Mouse (Mus musculus) hindbrain, postnatal 0 days (tissue): ENCODE results near the gene Zfp280b. TPM values are rescaled to one million over a fixed set of nuclear protein-coding genes. Genes with fewer than 3 reads are reported as not detected.

Experiments used
- ATAC-seq: fragments of 200-750 bp; cut with Nextera tagmentation; 2 replicates; pipeline ENCODE4 v1.8.0; 2017; ENCODE audit warnings: mild to moderate bottlenecking, moderate TSS enrichment, moderate library complexity
- DNase-seq: peaks from one replicate; pipeline ENCODE4 v3.0.0-alpha.2; 2015; ENCODE audit warnings: low spot score
- H3K27ac ChIP-seq: fragments of 300-500 bp; sonication (generic); 2 replicates; pipeline ENCODE4 v1.5.1; 2014; ENCODE audit warnings: mild to moderate bottlenecking
- H3K27me3 ChIP-seq: fragments of 300-500 bp; sonication (generic); 2 replicates; pipeline ENCODE4 v1.6.1; 2014; ENCODE audit warnings: low read length, mixed read lengths; ENCODE audit not compliant: insufficient read depth
- H3K36me3 ChIP-seq: fragments of 300-500 bp; sonication (generic); 2 replicates; pipeline ENCODE4 v1.6.1; 2014; ENCODE audit warnings: low read length, mixed read lengths; ENCODE audit not compliant: insufficient read depth
- H3K4me1 ChIP-seq: fragments of 300-500 bp; sonication (generic); 2 replicates; pipeline ENCODE4 v1.6.1; 2014; ENCODE audit warnings: antibody characterized with exemption, low read length, mixed read lengths; ENCODE audit not compliant: insufficient read depth
- H3K4me2 ChIP-seq: fragments of 300-500 bp; sonication (generic); 2 replicates; pipeline ENCODE4 v1.6.1; 2014; ENCODE audit warnings: low read depth, mild to moderate bottlenecking, low read length, moderate library complexity, mixed read lengths
- H3K4me3 ChIP-seq: fragments of 300-500 bp; sonication (generic); 2 replicates; pipeline ENCODE4 v1.5.1; 2014; ENCODE audit warnings: low read length
- H3K9ac ChIP-seq: fragments of 300-500 bp; sonication (generic); replicated peaks from 2 replicates; pipeline ENCODE4 v1.6.1; 2014; ENCODE audit warnings: mild to moderate bottlenecking, low read length, moderate library complexity, mixed read lengths
- H3K9me3 ChIP-seq: fragments of 300-500 bp; sonication (generic); 2 replicates; pipeline ENCODE4 v1.6.1; 2016; ENCODE audit warnings: low read length, mixed read lengths
- CTCF ChIP-seq: IDR thresholded peaks from 2 replicates; pipeline ENCODE4 v1.5.1; 2016; ENCODE audit warnings: antibody characterized with exemption, control low read depth, low read depth
- WGBS: fragments of 180-500 bp; shearing (Covaris S2); extraction: QIAGEN DNeasy Blood & Tissue Kit; methylation state at CpG from one replicate; pipeline ENCODE4 v1.1.7; 2014; 5-methylcytosine and 5-hydroxymethylcytosine counted together
- polyA plus RNA-seq: library from polyadenylated mRNA; unstranded; fragments of >200 nt; fragmentation: Nextera tagmentation; extraction: Ambion mirVana; gene quantifications from 2 replicates; pipeline ENCODE4 v1.2.1, GENCODE M21; 2015
- total RNA-seq: library from RNA; depleted of rRNA; stranded (reverse); fragments of >200 nt; gene quantifications from 2 replicates; pipeline ENCODE4 v1.2.3, GENCODE M21; 2014

Zfp280b gene
- total and polyA plus RNA-seq, 2 experiments from 2014 or later: 7.9 to 10.5 TPM

DNA sequence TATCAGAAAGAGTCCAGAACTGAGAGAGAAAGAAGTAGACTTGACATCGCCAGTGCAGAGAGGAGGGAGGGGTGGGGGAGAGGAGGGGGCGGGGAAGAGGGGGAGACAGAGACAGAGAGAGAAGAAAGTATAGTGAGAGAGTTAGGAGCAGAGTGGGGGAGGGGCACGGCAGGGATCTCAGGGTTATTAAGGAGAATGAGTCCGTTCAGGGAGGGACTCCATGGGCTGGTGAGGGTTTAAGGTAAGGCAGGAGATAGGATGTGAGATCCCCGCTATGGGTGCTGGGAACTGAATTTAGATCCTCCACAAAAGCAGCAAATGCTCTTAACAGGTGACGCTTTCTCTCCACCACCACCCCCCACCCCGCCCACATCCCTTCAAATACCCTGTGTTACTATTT is 31.3 kb upstream of the Zfp280b start:
- DNase-seq: no peak
- Histone ChIP-seq H3K4me3 (no peak overlapping the region), H3K4me2 (no peak overlapping the region), H3K27me3 (no peaks in the 10 kb centered on the region), H3K36me3 (no peaks in the 10 kb centered on the region), H3K27ac (no peak overlapping the region), H3K9ac (no peak overlapping the region), H3K4me1 (no peaks in the 10 kb centered on the region), H3K9me3 (no peaks in the 10 kb centered on the region)
- TF ChIP-seq CTCF: no peak
- no peak for ATAC-seq
- WGBS: 30% methylated on average over 7 of the region's 7 CpGs

DNA sequence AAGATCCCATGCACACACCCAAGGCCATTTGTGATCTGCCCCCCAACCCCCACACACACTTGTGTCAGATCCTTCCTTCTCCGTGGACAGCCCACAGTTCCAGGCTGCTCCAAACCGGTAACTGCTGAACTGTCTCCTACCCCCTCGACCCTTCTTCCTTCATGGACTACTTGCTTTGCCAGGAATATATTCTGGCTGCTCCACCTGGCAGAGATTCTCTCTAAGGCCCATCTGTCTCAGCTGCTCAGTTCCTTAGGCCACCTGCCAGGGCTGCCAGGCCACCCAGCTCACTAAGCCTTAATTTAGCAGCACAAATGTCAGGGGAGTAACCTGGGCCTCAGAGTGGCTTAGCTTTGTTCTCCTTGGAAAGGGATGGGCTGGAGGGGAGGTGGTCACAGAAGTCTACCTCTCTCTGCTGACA is 30.3 kb upstream of the Zfp280b start:
- no peak overlapping the region for H3K27ac ChIP-seq
- H3K4me3 ChIP-seq: no peak overlapping the region
- H3K4me1 ChIP-seq: no peaks in the 10 kb centered on the region
- H3K27me3 ChIP-seq: no peaks in the 10 kb centered on the region
- TF ChIP-seq CTCF: no peak
- no peak overlapping the region for H3K4me2 ChIP-seq
- H3K9me3 ChIP-seq: no peaks in the 10 kb centered on the region
- WGBS: 14% methylated on average over 3 of the region's 3 CpGs
- H3K9ac ChIP-seq: no peak overlapping the region
- DNase-seq: peak; percentile 32
- no peaks in the 10 kb centered on the region for H3K36me3 ChIP-seq
- peak; percentile 68 for ATAC-seq

DNA sequence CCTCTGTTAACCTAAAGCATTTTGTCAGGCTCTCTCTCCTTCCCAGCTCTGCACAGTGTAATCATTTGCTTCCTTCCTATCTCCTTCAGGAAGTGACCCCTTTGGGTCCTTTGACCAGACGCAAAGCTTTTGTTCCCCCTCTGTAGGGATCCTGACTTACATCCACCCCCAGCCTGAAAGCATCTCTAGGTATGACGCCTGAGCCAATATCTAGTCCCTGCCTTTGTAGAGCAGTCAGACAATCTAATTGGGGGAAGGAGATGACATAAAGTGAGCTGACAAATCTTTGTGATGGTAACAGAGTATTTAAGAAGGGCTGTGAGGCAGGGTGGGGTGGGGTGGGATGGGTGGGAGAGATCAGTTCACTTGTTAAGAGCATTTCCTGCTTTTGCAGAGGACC is 29.8 kb upstream of the Zfp280b start:
- Histone ChIP-seq H3K4me1 (no peaks in the 10 kb centered on the region), H3K4me3 (no peak overlapping the region), H3K4me2 (no peak overlapping the region), H3K36me3 (no peaks in the 10 kb centered on the region), H3K9me3 (no peaks in the 10 kb centered on the region), H3K27me3 (no peaks in the 10 kb centered on the region), H3K9ac (no peak overlapping the region), H3K27ac (no peak overlapping the region)
- 37% methylated on average over 2 of the region's 2 CpGs for WGBS
- TF ChIP-seq CTCF: no peak
- ATAC-seq (no peak; the same call in 1 of the 2 replicates), DNase-seq (no peak)

DNA sequence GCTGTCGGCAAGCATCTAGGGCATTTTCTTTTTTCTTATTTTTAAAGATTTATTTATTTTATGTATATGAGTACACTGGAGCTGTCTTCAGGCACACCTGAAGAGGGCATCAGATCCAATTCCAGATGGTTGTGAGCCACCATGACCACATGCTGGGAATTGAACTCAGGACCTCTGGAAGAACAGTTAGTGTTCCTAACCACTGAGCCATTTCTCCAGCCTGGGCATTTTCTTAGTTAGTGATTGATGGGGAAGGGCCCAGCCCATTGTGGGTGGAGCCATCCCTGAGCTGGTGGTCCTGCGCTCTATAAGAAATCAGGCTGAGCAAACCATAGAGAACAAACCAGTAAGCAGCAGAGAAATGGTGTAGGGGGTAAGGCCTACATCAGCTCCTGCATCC is 29.2 kb upstream of the Zfp280b start:
- Histone ChIP-seq H3K36me3 (no peaks in the 10 kb centered on the region), H3K4me2 (no peak overlapping the region), H3K9me3 (no peaks in the 10 kb centered on the region), H3K27me3 (no peaks in the 10 kb centered on the region), H3K27ac (no peak overlapping the region), H3K4me3 (no peak overlapping the region), H3K9ac (no peak overlapping the region), H3K4me1 (no peaks in the 10 kb centered on the region)
- WGBS: 90% methylated on average over 2 of the region's 2 CpGs
- no peak for DNase-seq
- TF ChIP-seq CTCF: no peak
- ATAC-seq: no peak

DNA sequence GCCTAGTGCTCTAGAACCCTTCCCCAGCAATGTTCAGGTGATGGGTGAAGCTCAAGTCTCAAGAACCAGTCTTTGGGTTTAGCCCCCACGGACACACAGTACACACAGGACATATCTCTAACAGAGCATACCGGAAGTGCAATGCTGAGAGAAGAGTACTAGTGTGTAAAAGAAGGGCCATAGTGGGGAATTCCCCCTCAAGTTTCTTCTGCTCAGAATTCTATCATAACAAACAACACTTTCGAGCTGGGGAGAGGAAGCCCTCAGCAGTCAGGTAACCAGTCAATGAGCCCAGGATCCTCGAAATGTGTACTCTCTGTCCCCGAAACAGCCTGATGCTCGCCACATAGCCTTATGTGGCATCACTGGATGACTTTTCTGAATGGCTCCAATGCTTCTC is 26.1 kb upstream of the Zfp280b start:
- ATAC-seq (no peak), DNase-seq (no peak)
- WGBS: 94% methylated on average over 6 of the region's 6 CpGs
- H3K9me3 ChIP-seq: no peaks in the 10 kb centered on the region
- H3K4me2 ChIP-seq: no peak overlapping the region
- no peaks in the 10 kb centered on the region for H3K4me1 ChIP-seq
- H3K36me3 ChIP-seq: no peaks in the 10 kb centered on the region
- no peak overlapping the region for H3K9ac ChIP-seq
- H3K27me3 ChIP-seq: no peaks in the 10 kb centered on the region
- H3K27ac ChIP-seq: no peak overlapping the region
- no peak overlapping the region for H3K4me3 ChIP-seq
- TF ChIP-seq CTCF: no peak

GRCm38 (mm10) chr10:76009812-76010211 is 22.6 kb upstream of the Zfp280b start:
- DNase-seq (no peak), ATAC-seq (no peak)
- no peak for TF ChIP-seq CTCF
- Histone ChIP-seq H3K27me3 (no peaks in the 10 kb centered on the region), H3K27ac (no peak overlapping the region), H3K4me3 (no peak overlapping the region), H3K9me3 (no peaks in the 10 kb centered on the region), H3K9ac (no peak overlapping the region), H3K36me3 (no peaks in the 10 kb centered on the region), H3K4me1 (no peaks in the 10 kb centered on the region), H3K4me2 (no peak overlapping the region)
- WGBS: 69% methylated on average over 3 of the region's 3 CpGs

- H3K4me1 ChIP-seq: no peaks in the 10 kb centered on the region
- H3K36me3 ChIP-seq: no peaks in the 10 kb centered on the region
- no peak overlapping the region for H3K4me2 ChIP-seq
- H3K9me3 ChIP-seq: no peaks in the 10 kb centered on the region
- H3K4me3 ChIP-seq: no peak overlapping the region
- H3K9ac ChIP-seq: no peak overlapping the region
- 72% methylated on average over 6 of the region's 6 CpGs for WGBS
- H3K27ac ChIP-seq: no peak overlapping the region
- ATAC-seq: no peak
- no peaks in the 10 kb centered on the region for H3K27me3 ChIP-seq
- no peak for DNase-seq
- no peak for TF ChIP-seq CTCF
Observed at GRCm38 (mm10) chr10:76012922-76013321, 19.5 kb upstream of the Zfp280b start.

DNA sequence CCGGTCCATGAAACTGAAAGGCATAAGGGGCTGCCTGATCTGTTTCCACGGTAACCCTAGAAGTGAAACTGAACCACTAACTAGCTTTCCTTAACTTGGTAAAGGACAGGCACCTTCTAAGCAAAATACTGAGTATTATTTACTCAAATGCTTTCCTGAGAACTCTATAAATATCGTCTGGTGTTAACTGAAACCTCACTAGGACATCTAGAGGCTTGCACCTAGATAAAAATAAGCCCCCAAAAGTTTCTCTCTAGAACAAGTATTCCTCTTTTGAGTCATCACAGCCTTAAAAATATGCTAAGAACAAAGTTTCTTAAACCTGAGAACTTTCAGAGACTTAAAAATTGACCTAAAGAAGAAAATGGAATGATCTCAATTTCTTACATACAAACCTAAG is 15.6 kb upstream of the Zfp280b start:
- TF ChIP-seq CTCF: no peak
- Histone ChIP-seq H3K4me1 (no peaks in the 10 kb centered on the region), H3K36me3 (no peaks in the 10 kb centered on the region), H3K4me2 (no peak overlapping the region), H3K9ac (no peak overlapping the region), H3K9me3 (no peaks in the 10 kb centered on the region), H3K4me3 (no peak overlapping the region), H3K27ac (no peak overlapping the region), H3K27me3 (no peaks in the 10 kb centered on the region)
- WGBS: 86% methylated on average over 3 of the region's 3 CpGs
- DNase-seq (no peak), ATAC-seq (no peak)
